8 mouse cellular contexts compared by ENCODE assay signal in the genomic region with DNA sequence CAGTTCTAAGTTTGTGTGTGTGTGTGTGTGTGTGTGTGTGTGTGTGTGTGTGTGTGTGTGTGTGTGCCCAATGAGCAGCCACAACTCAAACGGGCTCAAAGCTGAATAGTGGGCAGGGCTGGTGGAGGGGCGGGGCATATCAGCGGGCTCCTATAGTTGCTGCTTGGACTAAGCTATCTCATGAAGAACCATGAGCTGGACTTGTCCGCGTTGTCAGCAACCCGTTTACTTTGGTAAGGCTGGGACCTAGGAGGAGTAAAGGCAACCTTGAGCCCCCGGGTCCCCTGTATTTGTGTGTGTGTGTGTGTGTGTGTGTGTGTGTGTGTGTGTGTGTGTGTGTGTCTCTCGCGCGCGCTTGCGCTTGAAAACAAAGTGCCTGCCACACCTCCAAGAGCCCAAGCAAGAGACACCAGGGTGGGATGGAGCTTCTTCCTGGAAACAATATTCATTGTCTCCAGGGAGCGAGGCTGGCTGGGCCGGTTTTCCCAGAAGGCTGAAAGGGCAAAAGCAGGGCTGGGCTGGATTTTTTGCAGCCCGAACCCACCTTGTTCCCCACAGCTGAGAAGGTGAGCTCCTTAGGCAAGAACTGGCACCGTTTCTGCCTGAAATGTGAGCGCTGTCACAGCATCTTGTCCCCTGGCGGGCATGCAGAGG. TPM values are rescaled to one million over a fixed set of nuclear protein-coding genes. Genes with fewer than 3 reads are reported as not detected.
DNase-seq lines count a peak whose midpoint lies in the region; ATAC-seq lines count a peak whose summit lies in the region.

Crip3 (plus strand) TSS at position 166 of the 654 bp plus-strand sequence.

- H3K4me1 ChIP-seq in heart, embryonic 14.5 days (ENCODE audit: control insufficient read depth in 2 of 2, insufficient read depth in 2 of 2, low read length in 2 of 2): peaks cover 14 to 16% of the 10 kb centered on the region in 2 experiments
- H3K4me1 ChIP-seq in hindbrain, embryonic 16.5 days (ENCODE audit: control insufficient read depth, insufficient read depth, low read depth, low read length): peaks cover 2% of the 10 kb centered on the region; the same call in 1 of the 2 replicates
- H3K4me1 ChIP-seq in midbrain, embryonic 12.5 days: peaks cover 8% of the 10 kb centered on the region; the same call in 1 of the 2 replicates

- ATAC-seq in heart, embryonic 14.5 days (ENCODE audit: insufficient number of reproducible peaks, insufficient read depth, low FRiP score, low read depth): no peak
- no peak for ATAC-seq in hindbrain, embryonic 16.5 days
- ATAC-seq in midbrain, embryonic 12.5 days (ENCODE audit: low FRiP score, low read depth): no peak

- DNase-seq in heart, postnatal 4 days: no peak
- DNase-seq in adrenal gland, postnatal 25 days: peak; percentile 29
- no peak for DNase-seq in cerebellum, postnatal 4 days (ENCODE audit: low spot score in 2 of 2)
- DNase-seq in layer of hippocampus, adult 8-10 months (ENCODE audit: low spot score in 2 of 2): no peak
- DNase-seq in layer of hippocampus, postnatal 25 days (ENCODE audit: extremely low spot score in 1 of 2, low spot score in 1 of 2): no peak

- 22% methylated on average over 16 of the region's 18 CpGs for WGBS in heart, embryonic 14.5 days
- 11% methylated on average over 18 of the region's 18 CpGs for WGBS in hindbrain, embryonic 16.5 days
- 17% methylated on average over 18 of the region's 18 CpGs for WGBS in midbrain, embryonic 12.5 days

- peak within 1 kb of the TSS; percentile 52 for H3K4me2 ChIP-seq in heart, embryonic 14.5 days (ENCODE audit: low read length)
- H3K4me2 ChIP-seq in hindbrain, embryonic 16.5 days (ENCODE audit: low read length): peak within 1 kb of the TSS; percentile 27
- peak within 1 kb of the TSS; percentile 44 for H3K4me2 ChIP-seq in midbrain, embryonic 12.5 days (replicated peaks)

- no peak within 1 kb of the TSS for H3K27ac ChIP-seq in heart, embryonic 14.5 days (replicated peaks in 1 of 2; ENCODE audit: control insufficient read depth in 1 of 2, insufficient read depth in 1 of 2, low read depth in 2 of 2, low read length in 2 of 2)
- H3K27ac ChIP-seq in hindbrain, embryonic 16.5 days (ENCODE audit: low read depth, low read length): no peak within 1 kb of the TSS
- H3K27ac ChIP-seq in midbrain, embryonic 12.5 days (replicated peaks): no peak within 1 kb of the TSS

- no peaks in the 10 kb centered on the region for H3K36me3 ChIP-seq in heart, embryonic 14.5 days (ENCODE audit: control insufficient read depth, insufficient read depth, low read length)
- no peaks in the 10 kb centered on the region for H3K36me3 ChIP-seq in hindbrain, embryonic 16.5 days (ENCODE audit: control insufficient read depth, insufficient read depth, low read length)
- no peaks in the 10 kb centered on the region for H3K36me3 ChIP-seq in midbrain, embryonic 12.5 days

- H3K4me3 ChIP-seq in heart, embryonic 14.5 days (ENCODE audit: control insufficient read depth in 1 of 2, insufficient read depth in 1 of 2, low read depth in 1 of 2, low read length in 2 of 2): no peak within 1 kb of the TSS
- no peak within 1 kb of the TSS; the same call in 1 of the 2 replicates for H3K4me3 ChIP-seq in hindbrain, embryonic 16.5 days (ENCODE audit: low read length)
- peak within 1 kb of the TSS; percentile 19; the same call in 1 of the 2 replicates for H3K4me3 ChIP-seq in midbrain, embryonic 12.5 days

- no peaks in the 10 kb centered on the region for H3K9me3 ChIP-seq in heart, embryonic 14.5 days (ENCODE audit: control insufficient read depth, low read length)
- no peaks in the 10 kb centered on the region for H3K9me3 ChIP-seq in hindbrain, embryonic 16.5 days (ENCODE audit: control insufficient read depth, low read length)
- H3K9me3 ChIP-seq in midbrain, embryonic 12.5 days: no peaks in the 10 kb centered on the region

- no peak within 1 kb of the TSS for H3K9ac ChIP-seq in heart, embryonic 14.5 days (ENCODE audit: low read length)
- no peak within 1 kb of the TSS for H3K9ac ChIP-seq in hindbrain, embryonic 16.5 days (ENCODE audit: low read depth, low read length)
- no peak within 1 kb of the TSS for H3K9ac ChIP-seq in midbrain, embryonic 12.5 days (replicated peaks)

- 0 out of 2 replicates have a peak, but pooled peaks cover 6% of the 10 kb centered on the region for H3K27me3 ChIP-seq in heart, embryonic 14.5 days (ENCODE audit: control insufficient read depth, insufficient read depth, low read length)
- H3K27me3 ChIP-seq in hindbrain, embryonic 16.5 days (replicated peaks; ENCODE audit: control insufficient read depth, insufficient read depth, low read length): no peaks in the 10 kb centered on the region
- H3K27me3 ChIP-seq in midbrain, embryonic 12.5 days: peaks cover 19% of the 10 kb centered on the region

RNA-seq across cellular contexts. Expression of gene Crip3, which starts in this region (rescaled TPM):
- polyA plus RNA-seq in heart, embryonic 14.5 days (2014; fragmentation: Nextera tagmentation; extraction: Ambion mirVana): 0.61 and 1.3 TPM in 2 replicates
- total RNA-seq in heart, postnatal 4 days (2021): under 1 TPM; 0.36 to 0.52 TPM
- 0.61 and 1.4 TPM in 2 replicates for total RNA-seq in adrenal gland, postnatal 25 days (2021)
- polyA plus RNA-seq in hindbrain, embryonic 16.5 days (2015; fragmentation: Nextera tagmentation; extraction: Ambion mirVana): 3.3 and 3.6 TPM in 2 replicates
- polyA plus RNA-seq in midbrain, embryonic 12.5 days (2016; fragmentation: Nextera tagmentation; extraction: Ambion mirVana): 1.4 and 1.6 TPM in 2 replicates
- 1 to 10 TPM; 3.9 to 7.1 (median 4.2) TPM for total RNA-seq in layer of hippocampus, adult 8-10 months (2022)
- 1 to 10 TPM; 2.5 to 2.9 TPM for total RNA-seq in layer of hippocampus, postnatal 25 days (2021)
